Mouse (Mus musculus) limb, embryonic 15.5 days (tissue): ENCODE data around the gene Olfr220. TPM values are rescaled to one million over a fixed set of nuclear protein-coding genes. Genes with fewer than 3 reads are reported as not detected.

Source experiments
- ATAC-seq: fragments of 200-750 bp; cut with Nextera tagmentation; 2 replicates; pipeline ENCODE4 v1.8.0; 2017; ENCODE audit warnings: low read depth, moderate TSS enrichment; ENCODE audit not compliant: insufficient number of reproducible peaks, low FRiP score, low TSS enrichment
- H3K27ac ChIP-seq: fragments of 300-500 bp; sonication (generic); 2 replicates; pipeline ENCODE4 v1.5.1; 2015; ENCODE audit warnings: moderate library complexity, mild to moderate bottlenecking, inconsistent platforms
- H3K27me3 ChIP-seq: fragments of 300-500 bp; sonication (generic); 2 replicates; pipeline ENCODE4 v1.6.1; 2015; ENCODE audit warnings: inconsistent platforms
- H3K36me3 ChIP-seq: fragments of 300-500 bp; sonication (generic); 2 replicates; pipeline ENCODE4 v1.6.1; 2015; ENCODE audit warnings: inconsistent platforms
- H3K4me1 ChIP-seq: fragments of 300-500 bp; sonication (generic); 2 replicates; pipeline ENCODE4 v1.6.1; 2015; ENCODE audit warnings: inconsistent platforms
- H3K4me2 ChIP-seq: fragments of 300-500 bp; sonication (generic); 2 replicates; pipeline ENCODE4 v1.6.1; 2015; ENCODE audit warnings: mild to moderate bottlenecking, inconsistent platforms
- H3K4me3 ChIP-seq: fragments of 300-500 bp; sonication (generic); 2 replicates; pipeline ENCODE4 v1.5.1; 2015; ENCODE audit warnings: mild to moderate bottlenecking, inconsistent platforms
- H3K9ac ChIP-seq: fragments of 300-500 bp; sonication (generic); 2 replicates; pipeline ENCODE4 v1.6.1; 2015; ENCODE audit warnings: inconsistent platforms
- H3K9me3 ChIP-seq: fragments of 300-500 bp; sonication (generic); 2 replicates; pipeline ENCODE4 v1.6.1; 2016; ENCODE audit warnings: inconsistent platforms
- WGBS: fragments of 180-500 bp; shearing (Covaris S2); methylation state at CpG from one replicate; pipeline ENCODE4 v1.1.7; 2015; 5-methylcytosine and 5-hydroxymethylcytosine counted together
- polyA plus RNA-seq: library from polyadenylated mRNA; unstranded; fragments of >200 nt; fragmentation: Nextera tagmentation; extraction: Ambion mirVana; gene quantifications from 2 replicates; pipeline ENCODE4 v1.2.1, GENCODE M21; 2015

Gene Olfr220
- not detected in 2 replicates for polyA plus RNA-seq

- ATAC-seq: no peak
- Histone ChIP-seq H3K4me2 (no peak within 1 kb of the TSS), H3K27me3 (no peaks in the 10 kb centered on the region), H3K9me3 (no peaks in the 10 kb centered on the region), H3K36me3 (no peaks in the 10 kb centered on the region), H3K4me3 (no peak within 1 kb of the TSS), H3K9ac (no peak within 1 kb of the TSS), H3K27ac (no peak within 1 kb of the TSS), H3K4me1 (no peaks in the 10 kb centered on the region)
- 54% methylated on average over 1 of the region's 1 CpGs for WGBS
Observed at GRCm38 (mm10) chr1:174441782-174442181, at the start of gene Olfr220. Olfr220 (plus strand) TSS chr1:174442082.

- H3K27me3 ChIP-seq: no peaks in the 10 kb centered on the region
- H3K36me3 ChIP-seq: no peaks in the 10 kb centered on the region
- 88% methylated on average over 4 of the region's 4 CpGs for WGBS
- H3K9me3 ChIP-seq: no peaks in the 10 kb centered on the region
- H3K4me2 ChIP-seq: no peak overlapping the region
- H3K4me1 ChIP-seq: no peaks in the 10 kb centered on the region
- no peak overlapping the region for H3K4me3 ChIP-seq
- ATAC-seq: no peak
- no peak overlapping the region for H3K27ac ChIP-seq
- H3K9ac ChIP-seq: no peak overlapping the region
Observed at GRCm38 (mm10) chr1:174422959-174423358, 18.9 kb upstream of the Olfr220 start.

- H3K36me3 ChIP-seq: no peaks in the 10 kb centered on the region
- 52% methylated on average over 1 of the region's 1 CpGs for WGBS
- no peaks in the 10 kb centered on the region for H3K9me3 ChIP-seq
- H3K27me3 ChIP-seq: no peaks in the 10 kb centered on the region
- H3K9ac ChIP-seq: no peak within 1 kb of the TSS
- ATAC-seq: no peak
- no peak within 1 kb of the TSS for H3K27ac ChIP-seq
- no peaks in the 10 kb centered on the region for H3K4me1 ChIP-seq
- no peak within 1 kb of the TSS for H3K4me3 ChIP-seq
- no peak within 1 kb of the TSS for H3K4me2 ChIP-seq
Observed at GRCm38 (mm10) chr1:174423764-174424163, 18.1 kb upstream of the Olfr220 start, which contains the start of gene Olfr414. Olfr414 (plus strand) TSS chr1:174424064.

DNA sequence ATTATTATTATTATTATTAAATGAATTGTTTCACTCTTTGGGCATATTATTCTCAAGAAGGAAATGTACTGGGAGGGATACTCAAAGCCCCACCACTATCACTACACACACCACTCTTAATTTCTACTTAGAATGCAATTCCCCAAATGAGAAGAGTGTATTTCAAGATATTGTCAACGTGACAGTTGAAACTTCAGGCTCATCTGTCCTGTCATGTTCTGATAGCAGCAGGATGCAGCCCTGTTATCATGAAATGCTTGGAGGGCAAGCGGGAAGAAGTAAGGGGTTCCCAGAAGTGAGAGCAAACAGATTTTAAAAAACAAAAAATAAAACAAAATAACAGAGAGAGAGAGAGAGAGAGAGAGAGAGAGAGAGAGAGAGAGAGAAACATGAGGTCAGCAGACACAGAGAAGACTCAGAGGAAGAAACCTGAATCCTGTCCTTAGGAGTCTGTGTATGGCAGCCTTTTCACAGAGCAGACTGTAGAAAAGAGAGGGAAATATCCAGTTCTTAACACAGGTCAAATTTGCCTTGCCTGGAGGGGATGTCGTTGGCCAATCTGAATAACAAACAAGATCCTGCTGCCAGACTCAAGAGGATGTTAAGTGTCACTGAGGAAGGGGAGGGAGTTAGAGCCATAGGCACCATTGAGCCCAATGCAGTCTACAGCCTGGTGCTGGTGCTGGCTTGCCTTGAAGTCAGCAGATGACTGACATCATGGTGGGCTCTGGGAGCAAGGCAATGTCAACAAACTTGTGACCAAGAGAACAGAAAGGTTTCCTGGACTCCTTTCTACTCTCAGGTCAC is 15.5 kb upstream of the Olfr220 start:
- WGBS: 50% methylated on average over 3 of the region's 3 CpGs
- Histone ChIP-seq H3K27ac (no peak overlapping the region), H3K4me3 (no peak overlapping the region), H3K36me3 (no peaks in the 10 kb centered on the region), H3K27me3 (no peaks in the 10 kb centered on the region), H3K4me1 (no peaks in the 10 kb centered on the region), H3K4me2 (no peak overlapping the region), H3K9me3 (no peaks in the 10 kb centered on the region), H3K9ac (no peak overlapping the region)
- ATAC-seq: no peak

GRCm38 (mm10) chr1:174427402-174427801 is 14.5 kb upstream of the Olfr220 start:
- ATAC-seq: no peak
- 75% methylated on average over 1 of the region's 1 CpGs for WGBS
- H3K27me3 ChIP-seq: no peaks in the 10 kb centered on the region

GRCm38 (mm10) chr1:174428407-174428806 is 13.5 kb upstream of the Olfr220 start:
- no peaks in the 10 kb centered on the region for H3K36me3 ChIP-seq
- no peak overlapping the region for H3K9ac ChIP-seq
- H3K4me1 ChIP-seq: no peaks in the 10 kb centered on the region
- no peak overlapping the region for H3K4me3 ChIP-seq
- H3K27me3 ChIP-seq: no peaks in the 10 kb centered on the region
- WGBS: 87% methylated on average over 2 of the region's 2 CpGs
- no peaks in the 10 kb centered on the region for H3K9me3 ChIP-seq
- H3K4me2 ChIP-seq: no peak overlapping the region
- no peak for ATAC-seq
- H3K27ac ChIP-seq: no peak overlapping the region

More at GRCm38 (mm10) chr1:174427402-174427801, 14.5 kb upstream of the Olfr220 start:
- H3K4me1 ChIP-seq: no peaks in the 10 kb centered on the region
- H3K27ac ChIP-seq: no peak overlapping the region
- no peak overlapping the region for H3K9ac ChIP-seq
- no peaks in the 10 kb centered on the region for H3K36me3 ChIP-seq
- H3K4me3 ChIP-seq: no peak overlapping the region
- H3K4me2 ChIP-seq: no peak overlapping the region
- no peaks in the 10 kb centered on the region for H3K9me3 ChIP-seq

DNA sequence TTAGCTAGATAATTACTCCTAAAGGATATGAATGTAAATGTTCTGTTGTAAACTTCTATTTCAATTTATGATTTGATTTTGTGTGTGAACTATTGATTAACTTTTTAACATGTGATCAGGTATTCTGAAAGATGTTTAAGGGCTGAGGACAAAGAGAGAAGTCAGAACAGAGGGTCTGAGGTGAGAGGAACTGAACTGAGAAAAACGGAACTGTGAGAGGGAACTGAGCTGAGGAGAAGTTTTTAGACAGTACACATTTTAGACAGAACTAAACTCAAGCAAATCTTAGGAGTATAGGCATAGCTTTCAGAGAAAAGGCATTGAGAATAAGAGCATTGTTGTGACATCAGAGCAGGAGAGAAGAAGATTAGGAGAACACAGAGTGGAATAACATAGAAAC is 7.8 kb upstream of the Olfr220 start:
- no peaks in the 10 kb centered on the region for H3K36me3 ChIP-seq
- no peak overlapping the region for H3K4me3 ChIP-seq
- H3K4me2 ChIP-seq: no peak overlapping the region
- H3K9ac ChIP-seq: no peak overlapping the region
- no peak for ATAC-seq
- H3K27ac ChIP-seq: no peak overlapping the region
- WGBS: 33% methylated on average over 1 of the region's 1 CpGs
- H3K9me3 ChIP-seq: no peaks in the 10 kb centered on the region
- no peaks in the 10 kb centered on the region for H3K27me3 ChIP-seq
- no peaks in the 10 kb centered on the region for H3K4me1 ChIP-seq

DNA sequence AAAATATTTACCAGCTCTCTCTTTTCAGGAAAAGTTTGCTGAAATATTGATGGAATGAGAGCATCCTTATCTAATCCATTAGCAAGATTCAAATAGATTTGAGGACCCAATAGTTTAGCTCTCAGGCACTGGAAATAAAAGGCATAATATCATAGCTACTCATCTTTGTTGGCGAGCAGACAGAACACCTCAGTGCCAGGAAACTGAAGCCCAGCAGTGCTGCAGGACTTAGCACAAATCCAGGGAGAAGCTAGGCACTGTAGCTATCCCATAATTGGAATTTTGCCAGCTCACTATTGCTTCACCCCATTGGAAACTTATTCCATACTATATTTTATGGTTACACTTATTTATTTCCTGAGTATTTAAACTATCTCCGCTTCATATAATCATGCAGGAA is 13.2 kb downstream of the Olfr220 start:
- H3K4me3 ChIP-seq: no peak overlapping the region
- H3K36me3 ChIP-seq: no peaks in the 10 kb centered on the region
- no peaks in the 10 kb centered on the region for H3K27me3 ChIP-seq
- no peak overlapping the region for H3K9ac ChIP-seq
- no peak overlapping the region for H3K4me2 ChIP-seq
- H3K4me1 ChIP-seq: no peaks in the 10 kb centered on the region
- H3K27ac ChIP-seq: no peak overlapping the region
- no peaks in the 10 kb centered on the region for H3K9me3 ChIP-seq
- ATAC-seq: no peak
- 81% methylated on average over 2 of the region's 2 CpGs for WGBS

DNA sequence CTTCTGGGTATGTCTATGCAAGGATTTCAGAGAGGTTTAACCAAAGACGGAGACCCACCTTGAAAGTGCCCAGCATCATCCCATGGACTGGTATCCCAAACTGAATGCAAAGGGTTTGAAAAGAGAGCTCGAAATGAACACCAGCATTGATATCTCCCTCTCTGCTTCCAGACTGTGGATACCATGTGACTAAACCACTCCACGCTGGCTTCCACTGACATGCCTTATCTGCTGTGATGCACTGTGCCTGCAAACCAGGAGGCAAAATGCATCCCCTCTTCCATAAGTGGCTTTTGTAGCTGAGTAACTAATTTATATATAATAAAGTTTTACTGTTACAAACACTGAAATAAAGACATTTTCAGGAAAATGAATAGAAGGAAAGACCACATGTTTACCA is 23.5 kb downstream of the Olfr220 start:
- no peaks in the 10 kb centered on the region for H3K36me3 ChIP-seq
- ATAC-seq: no peak
- H3K4me3 ChIP-seq: no peak overlapping the region
- H3K27me3 ChIP-seq: no peaks in the 10 kb centered on the region
- H3K9me3 ChIP-seq: no peaks in the 10 kb centered on the region
- no peak overlapping the region for H3K9ac ChIP-seq
- H3K27ac ChIP-seq: no peak overlapping the region
- 77% methylated on average over 3 of the region's 3 CpGs for WGBS
- H3K4me1 ChIP-seq: no peaks in the 10 kb centered on the region
- no peak overlapping the region for H3K4me2 ChIP-seq

DNA sequence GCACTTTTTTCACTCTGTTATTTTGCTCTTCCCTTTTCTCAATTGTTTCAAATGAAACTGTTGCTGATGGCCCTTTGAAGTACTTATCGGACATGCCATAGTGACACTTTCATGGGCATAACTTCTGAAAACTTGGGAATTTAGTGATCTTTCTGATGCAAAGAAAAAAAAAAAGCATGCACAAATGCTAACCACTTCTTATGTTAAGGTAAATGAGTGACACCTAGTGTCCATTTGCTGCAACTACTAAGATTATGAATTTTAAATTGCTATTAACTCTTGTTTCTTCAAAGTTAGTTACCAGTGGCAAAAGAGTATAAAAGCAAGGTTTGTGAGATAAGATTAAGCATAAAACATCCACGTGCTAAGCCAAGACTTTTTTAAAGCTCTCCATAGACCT is 24.4 kb downstream of the Olfr220 start:
- Histone ChIP-seq H3K4me2 (no peak overlapping the region), H3K27me3 (no peaks in the 10 kb centered on the region), H3K9ac (no peak overlapping the region), H3K9me3 (no peaks in the 10 kb centered on the region), H3K27ac (no peak overlapping the region), H3K4me3 (no peak overlapping the region), H3K36me3 (no peaks in the 10 kb centered on the region), H3K4me1 (no peaks in the 10 kb centered on the region)
- WGBS: 30% methylated on average over 2 of the region's 2 CpGs
- ATAC-seq: no peak

DNA sequence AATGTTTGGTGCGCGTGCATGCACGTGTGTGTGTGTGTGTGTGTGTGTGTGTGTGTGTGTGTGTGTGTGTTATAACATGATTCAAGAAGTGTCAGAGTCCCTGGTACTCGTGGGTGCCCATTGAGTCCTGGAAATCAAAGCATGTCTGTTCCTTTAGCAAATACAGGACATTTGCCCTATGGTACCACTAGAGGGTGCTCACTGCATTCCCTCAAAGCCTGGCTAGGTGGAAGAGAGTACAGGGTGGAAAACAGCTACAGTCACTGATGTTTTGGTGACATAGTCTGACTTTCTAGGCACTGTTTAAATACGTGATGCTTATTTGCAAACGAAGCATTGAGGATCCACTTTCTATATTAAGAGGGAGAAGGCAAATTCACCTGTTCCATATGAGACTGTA is 27.9 kb downstream of the Olfr220 start:
- no peak overlapping the region for H3K4me3 ChIP-seq
- WGBS: 9% methylated on average over 6 of the region's 6 CpGs
- H3K27ac ChIP-seq: no peak overlapping the region
- H3K27me3 ChIP-seq: no peaks in the 10 kb centered on the region
- no peak for ATAC-seq
- H3K36me3 ChIP-seq: no peaks in the 10 kb centered on the region
- no peak overlapping the region for H3K9ac ChIP-seq
- no peaks in the 10 kb centered on the region for H3K9me3 ChIP-seq
- H3K4me2 ChIP-seq: no peak overlapping the region
- H3K4me1 ChIP-seq: no peaks in the 10 kb centered on the region

DNA sequence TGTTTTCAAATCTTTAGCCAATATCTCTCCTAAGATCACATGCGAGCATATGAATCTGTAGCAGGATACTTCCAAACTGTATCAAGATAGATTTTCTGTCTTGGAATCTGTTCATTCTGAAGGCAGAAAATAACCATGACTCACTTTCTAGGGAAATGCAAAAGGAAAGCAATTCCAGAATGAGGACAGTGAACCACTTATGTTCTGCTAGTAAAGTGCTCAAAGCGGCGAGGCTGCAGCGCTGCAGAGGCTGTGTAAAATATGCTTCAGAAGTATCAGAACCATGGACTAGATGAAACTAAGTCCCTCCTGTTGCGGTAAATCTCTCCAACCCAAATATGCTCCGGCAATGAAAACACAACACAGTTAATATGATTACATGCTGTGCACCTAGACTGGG is 40.7 kb downstream of the Olfr220 start:
- Histone ChIP-seq H3K4me3 (no peak overlapping the region), H3K9ac (no peak overlapping the region), H3K4me2 (no peak overlapping the region), H3K36me3 (no peaks in the 10 kb centered on the region), H3K27ac (no peak overlapping the region), H3K9me3 (no peaks in the 10 kb centered on the region), H3K4me1 (no peaks in the 10 kb centered on the region), H3K27me3 (no peaks in the 10 kb centered on the region)
- no peak for ATAC-seq
- WGBS: 80% methylated on average over 6 of the region's 6 CpGs
